Mouse (Mus musculus): ENCODE data around the gene Pabpc5. TPM values are rescaled to one million over a fixed set of nuclear protein-coding genes. Genes with fewer than 3 reads are reported as not detected.

Gene Pabpc5
- polyA plus RNA-seq (2015; fragmentation: Nextera tagmentation; extraction: Ambion mirVana), result 0.14 and 0.17 TPM in 2 replicates

GRCm38 (mm10) chrX:119927081-119927571 lies at the start of gene Pabpc5:
TSS of gene Pabpc5 (plus strand) at chrX:119927196.

